Mouse (Mus musculus) frontal cortex, postnatal 10 days (tissue): Measurements from ENCODE around the gene Ttll9.
A peak's percentile ranks its signal among the peaks of the same experiment; 100 is the strongest.

Experiments used
- DNase-seq, 2 experiments: peaks; one replicate each; pipeline ENCODE4 v3.0.0; 2022; ENCODE audit warnings: low spot score in 2 of 2, mixed read lengths in 1 of 2

Ttll9 gene

GRCm38 (mm10) chr2:153013724-153014515 is 51.6 kb downstream of the Ttll9 start:
- DNase-seq, result no peak

DNA sequence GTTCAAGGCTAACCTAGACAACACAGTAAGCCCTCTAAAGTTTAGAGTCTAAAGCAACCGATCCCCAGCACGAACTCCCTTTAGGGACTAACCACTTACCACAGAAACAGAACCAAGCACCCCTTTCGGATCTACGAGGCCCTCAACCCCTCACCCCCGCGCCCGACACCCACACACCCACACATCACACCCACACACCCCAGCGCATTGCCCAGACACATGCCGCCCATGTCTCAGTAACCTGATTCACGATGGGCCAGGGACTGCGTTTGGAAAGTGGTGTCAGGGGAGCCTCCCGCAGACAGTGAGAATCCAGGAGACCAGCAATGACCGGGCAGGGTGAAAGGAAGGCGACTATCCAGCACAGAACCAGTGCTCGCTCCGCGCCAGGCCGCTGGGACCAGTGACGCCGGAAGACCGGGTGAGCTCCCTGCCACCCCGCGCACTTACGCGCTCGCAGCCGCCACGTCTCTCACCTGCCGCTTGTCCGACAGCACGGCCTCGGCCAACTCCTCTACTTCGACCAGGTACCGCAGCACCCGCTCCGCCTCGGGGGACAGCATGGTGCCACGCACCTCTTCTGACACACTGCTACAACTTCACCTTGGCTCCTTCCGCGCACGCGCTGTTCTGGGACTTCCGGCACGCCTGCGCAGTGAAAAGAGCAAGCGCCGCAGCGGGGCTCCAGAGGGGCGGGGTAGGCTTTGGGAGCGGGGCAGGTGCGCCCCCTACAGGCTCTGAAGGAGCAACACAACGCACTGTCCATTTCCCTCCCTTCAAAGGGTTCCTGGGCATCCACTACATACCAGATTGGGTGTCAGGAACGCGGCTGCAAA is 52.7 kb downstream of the Ttll9 start, which contains the start of gene Pdrg1:
Pdrg1 (minus strand) TSS at position 670 of the 836 bp plus-strand sequence.
- peak; percentile 85 to 93 for DNase-seq

- no peak for DNase-seq
Measured at GRCm38 (mm10) chr2:153015804-153016203, 53.5 kb downstream of the Ttll9 start.

DNA sequence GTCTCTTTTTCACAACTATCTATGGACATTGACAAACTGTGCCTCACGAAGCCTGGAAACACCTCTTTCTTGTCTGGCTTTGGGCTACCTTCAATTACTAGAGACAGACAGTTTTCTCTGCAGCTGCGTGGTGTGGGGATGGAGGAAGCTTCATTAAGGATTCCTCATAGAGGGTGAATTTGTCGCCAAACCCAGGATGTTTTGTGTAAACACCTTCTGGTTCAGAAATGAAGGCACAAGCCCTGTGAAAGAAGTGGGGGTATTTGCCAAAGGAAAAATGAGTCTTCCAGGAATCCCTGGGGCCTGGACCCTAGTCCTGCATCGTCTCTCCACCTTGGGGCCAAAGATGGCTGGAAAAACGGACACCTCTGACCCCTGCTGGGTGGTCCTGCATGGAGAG is 54.5 kb downstream of the Ttll9 start:
- no peak for DNase-seq

GRCm38 (mm10) chr2:153019355-153019754 is 57.1 kb downstream of the Ttll9 start:
- DNase-seq, result no peak

- no peak for DNase-seq
Measured at GRCm38 (mm10) chr2:153021163-153021562, 58.9 kb downstream of the Ttll9 start.

DNA sequence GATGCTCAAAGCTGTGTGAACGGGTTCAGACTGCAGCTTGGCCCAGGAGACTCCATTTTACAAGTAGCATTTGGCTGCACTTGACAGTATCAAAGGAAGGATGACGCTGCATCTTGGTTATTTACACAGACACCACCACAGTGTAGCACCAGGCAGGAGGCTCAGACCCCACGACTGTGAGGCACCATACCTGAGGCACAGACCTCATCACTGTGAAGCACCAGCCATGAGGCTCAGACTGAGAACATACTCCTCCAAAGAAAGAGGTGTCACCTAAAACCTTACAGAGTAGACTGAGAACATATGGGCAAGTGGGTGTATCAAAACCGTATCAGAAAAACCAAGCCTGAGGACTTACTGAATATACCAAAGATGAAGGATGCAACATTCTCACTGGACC is 60.6 kb downstream of the Ttll9 start:
- no peak for DNase-seq

- no peak for DNase-seq
Measured at GRCm38 (mm10) chr2:153026052-153026451, 63.8 kb downstream of the Ttll9 start.

DNA sequence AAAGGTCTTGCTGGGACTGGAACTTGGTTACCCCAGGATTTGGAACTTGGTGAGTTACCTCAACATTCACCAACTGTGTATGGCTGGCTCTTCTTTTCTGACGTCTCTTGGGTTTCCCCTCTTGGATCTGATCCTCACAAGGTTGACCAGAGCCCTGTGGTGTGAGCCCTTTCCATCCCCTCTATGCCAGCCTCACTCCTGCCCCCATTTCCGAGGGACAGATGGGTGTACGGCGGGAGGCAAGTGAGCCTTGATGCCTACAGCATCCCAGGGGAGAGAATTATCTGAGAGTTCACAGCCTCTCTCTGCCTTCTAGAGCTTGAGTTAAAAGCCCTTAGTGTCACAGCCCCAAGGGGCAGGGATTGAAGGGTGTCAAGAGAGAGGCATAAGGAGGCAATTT is 65.2 kb downstream of the Ttll9 start:
- no peak for DNase-seq

DNA sequence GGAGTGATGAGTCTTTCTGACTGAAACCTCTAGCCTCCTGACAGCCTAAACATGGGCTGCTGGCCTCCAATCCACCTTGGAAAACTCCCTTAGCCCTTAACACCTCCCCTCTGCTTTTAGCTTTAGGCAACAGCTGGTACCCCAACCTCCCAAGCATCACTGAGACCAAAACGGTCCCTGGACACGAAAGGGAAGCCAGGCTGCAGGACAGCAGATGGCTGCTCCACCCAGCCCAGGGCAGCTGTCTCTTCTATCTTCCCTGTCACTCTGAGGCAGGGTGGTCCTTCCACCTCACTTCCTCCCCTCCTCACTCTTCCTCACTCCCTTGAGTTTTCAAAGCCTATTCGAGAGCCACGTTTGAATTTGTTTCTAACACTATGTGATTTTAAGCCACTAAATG is 68.1 kb downstream of the Ttll9 start:
- DNase-seq, result no peak

GRCm38 (mm10) chr2:153031126-153032082 is 69.1 kb downstream of the Ttll9 start, which contains the start of gene Xkr7:
TSS of gene Xkr7 (plus strand) at chr2:153031852.
- DNase-seq, result peak in 1 of 2 experiments; percentile 38

DNA sequence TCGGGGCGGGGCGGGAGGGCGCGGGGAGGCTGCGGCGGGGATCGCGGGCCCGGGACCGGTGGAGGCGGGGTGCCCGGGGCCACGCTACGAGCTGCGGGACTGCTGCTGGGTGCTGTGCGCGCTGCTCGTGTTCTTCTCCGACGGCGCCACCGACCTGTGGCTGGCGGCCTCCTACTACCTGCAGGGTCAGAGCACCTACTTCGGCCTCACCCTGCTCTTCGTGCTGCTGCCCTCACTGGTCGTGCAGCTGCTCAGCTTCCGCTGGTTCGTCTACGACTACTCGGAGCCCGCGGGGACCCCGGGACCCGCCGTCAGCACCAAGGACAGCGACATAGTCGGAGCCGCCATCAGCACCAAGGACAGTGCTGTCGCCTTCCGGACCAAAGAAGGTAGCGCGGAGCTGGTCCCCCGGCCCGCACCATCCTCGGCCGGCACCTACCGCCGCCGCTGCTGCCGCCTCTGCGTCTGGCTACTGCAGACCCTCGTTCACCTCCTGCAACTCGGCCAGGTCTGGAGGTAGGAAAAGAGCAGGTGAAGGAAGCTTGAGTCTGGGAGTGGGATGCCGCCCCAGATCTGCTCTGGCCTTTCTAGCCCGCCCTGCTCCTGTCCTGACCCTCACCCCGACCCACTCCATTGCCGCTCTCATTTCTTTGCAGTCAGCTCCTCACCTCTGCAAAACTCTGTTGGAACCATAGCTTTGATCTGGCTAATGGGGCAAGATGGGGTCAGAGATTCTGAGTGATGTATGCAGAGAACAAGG is 70.0 kb downstream of the Ttll9 start:
- peak in 1 of 2 experiments; percentile 66 for DNase-seq

DNA sequence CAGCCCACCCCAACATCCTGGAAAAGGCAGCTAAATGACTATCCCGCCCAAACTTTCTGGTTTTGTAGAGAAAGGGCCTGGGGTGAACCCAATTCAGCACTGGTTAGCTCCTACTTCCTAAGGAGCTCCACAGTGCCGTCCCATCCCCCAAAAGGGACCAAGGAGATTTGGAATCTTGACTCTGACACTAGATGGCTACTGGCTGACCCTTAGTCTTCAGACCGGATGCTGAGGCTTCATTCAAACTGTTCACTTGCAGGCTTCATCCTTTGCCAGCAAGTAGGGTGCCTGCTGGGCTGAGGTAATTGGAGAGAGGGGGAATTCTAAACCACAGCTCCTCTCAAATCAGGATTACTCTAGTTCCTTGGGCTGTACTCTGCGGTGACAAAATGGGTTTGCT is 70.7 kb downstream of the Ttll9 start:
- DNase-seq, result no peak

- DNase-seq, result no peak
Measured at GRCm38 (mm10) chr2:153033545-153034230, 71.4 kb downstream of the Ttll9 start.

DNA sequence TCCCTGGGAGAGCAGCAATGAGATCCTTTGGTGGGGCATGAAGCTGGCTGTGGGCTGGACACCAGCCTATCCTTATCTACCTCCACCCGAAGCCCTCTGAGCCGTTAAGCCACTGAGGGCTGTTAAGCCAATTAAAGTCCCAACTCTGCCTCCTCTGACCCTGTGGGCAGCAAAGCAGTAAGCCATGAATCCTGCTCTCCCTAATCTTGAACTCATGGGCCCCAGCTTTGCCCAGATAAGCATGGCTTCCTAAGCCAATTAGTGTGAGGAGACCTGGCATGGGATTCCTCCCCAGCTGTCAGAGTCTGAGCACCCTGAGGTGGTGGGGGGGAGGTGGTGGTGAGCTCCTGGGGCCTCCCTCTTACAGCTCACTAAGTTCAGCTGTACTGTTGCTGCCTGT is 74.4 kb downstream of the Ttll9 start:
- DNase-seq, result no peak

- no peak for DNase-seq
Measured at GRCm38 (mm10) chr2:153043886-153044285, 81.6 kb downstream of the Ttll9 start.

DNA sequence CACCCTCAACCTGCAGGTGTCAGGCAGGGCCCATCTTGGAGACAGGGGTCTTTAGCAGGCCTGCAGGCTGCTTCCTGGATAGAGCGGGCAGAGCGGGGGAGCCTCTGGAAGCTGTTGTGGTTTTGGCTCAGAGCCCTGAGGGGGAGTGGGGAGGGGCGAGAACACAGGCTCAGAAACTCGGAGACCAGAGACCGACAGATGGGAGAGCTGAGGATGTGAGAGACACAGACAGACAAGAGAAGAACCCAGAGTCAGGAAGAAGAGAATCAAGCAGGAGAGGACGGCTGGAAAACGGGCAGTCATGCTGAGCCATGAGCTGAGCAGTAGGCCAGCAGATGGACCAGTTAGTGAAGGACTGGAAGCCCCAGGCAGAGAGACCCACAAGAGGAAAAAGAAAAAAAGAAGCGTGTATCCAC is 83.6 kb downstream of the Ttll9 start:
- peak; percentile 52 to 68 for DNase-seq

GRCm38 (mm10) chr2:153047828-153048465 is 85.7 kb downstream of the Ttll9 start:
- peak in 1 of 2 experiments; percentile 53 for DNase-seq

DNA sequence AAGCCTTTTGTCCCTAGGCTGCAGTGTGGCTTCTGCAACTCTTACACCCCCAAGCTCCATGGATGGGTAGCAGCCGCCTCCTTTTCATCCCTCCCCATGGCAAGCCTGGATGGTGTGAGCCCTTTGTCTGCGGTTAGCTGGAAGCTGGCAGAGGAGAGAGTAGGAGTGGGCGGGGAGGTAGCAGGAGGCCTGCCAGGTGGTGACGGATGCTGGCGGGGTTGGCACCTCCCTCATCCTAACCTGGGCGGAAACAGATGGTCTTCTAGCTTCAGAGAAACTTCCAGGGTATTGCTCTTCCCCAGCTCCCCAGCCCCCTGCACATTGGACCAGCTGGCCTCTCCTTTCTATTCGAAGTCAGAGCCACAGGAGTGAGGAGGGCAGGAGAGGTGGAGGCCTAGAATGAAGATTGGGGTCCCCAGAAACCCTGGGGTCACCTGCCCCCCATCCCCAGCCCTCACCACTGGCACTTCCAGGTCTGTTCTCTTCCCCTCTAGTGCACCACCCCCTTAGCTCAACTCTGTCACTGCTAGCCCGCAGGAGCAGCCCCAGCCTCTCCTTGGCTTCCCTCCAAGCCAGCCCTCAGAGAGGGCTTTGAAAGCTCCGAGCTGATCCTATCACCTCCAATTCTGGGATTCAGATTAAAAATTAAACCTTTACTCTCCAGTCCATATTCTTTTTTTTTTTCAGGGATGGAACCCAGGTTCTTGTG is 87.2 kb downstream of the Ttll9 start:
- DNase-seq, result no peak
